Mouse (Mus musculus) hindlimb bud, embryonic 11.5 days (tissue): ENCODE results near the gene St6galnac1.
"Not testable (repeated sequence)": the region's sequence is repeated elsewhere in the genome, so short reads cannot be mapped to it uniquely, and the experiment has no call there.

ENCODE experiments used
- DNase-seq: peaks from one replicate; pipeline ENCODE4 v3.0.0-alpha.2; 2012; ENCODE audit warnings: low read depth, low spot score; ENCODE audit errors: extremely low spot score

Gene St6galnac1

GRCm38 (mm10) chr11:116775407-116775806 is at the start of gene St6galnac1:
St6galnac1 (minus strand) TSS chr11:116775507.
- no peak for DNase-seq

- not testable (repeated sequence) for DNase-seq
Observed at GRCm38 (mm10) chr11:116823885-116824284, 48.6 kb upstream of the St6galnac1 start.

GRCm38 (mm10) chr11:116823255-116823654 is 47.9 kb upstream of the St6galnac1 start:
- no peak for DNase-seq

GRCm38 (mm10) chr11:116822626-116823025 is 47.3 kb upstream of the St6galnac1 start:
- no peak for DNase-seq

- no peak for DNase-seq
Observed at GRCm38 (mm10) chr11:116822215-116822614, 46.9 kb upstream of the St6galnac1 start.

GRCm38 (mm10) chr11:116821057-116821940 is 46.0 kb upstream of the St6galnac1 start:
- DNase-seq, result no peak

GRCm38 (mm10) chr11:116819932-116820593 is 44.8 kb upstream of the St6galnac1 start:
- DNase-seq, result no peak

- no peak for DNase-seq
Observed at GRCm38 (mm10) chr11:116818722-116819121, 43.4 kb upstream of the St6galnac1 start.

GRCm38 (mm10) chr11:116817567-116817966 is 42.3 kb upstream of the St6galnac1 start:
- no peak for DNase-seq

- DNase-seq, result no peak
Observed at GRCm38 (mm10) chr11:116816769-116817168, 41.5 kb upstream of the St6galnac1 start.

- DNase-seq, result no peak
Observed at GRCm38 (mm10) chr11:116814884-116815415, 39.6 kb upstream of the St6galnac1 start.

GRCm38 (mm10) chr11:116814076-116814883 is 39.0 kb upstream of the St6galnac1 start:
- DNase-seq, result no peak

- no peak for DNase-seq
Observed at GRCm38 (mm10) chr11:116813610-116814009, 38.3 kb upstream of the St6galnac1 start.

GRCm38 (mm10) chr11:116812793-116813529 is 37.7 kb upstream of the St6galnac1 start:
- no peak for DNase-seq

GRCm38 (mm10) chr11:116810983-116811901 is 35.9 kb upstream of the St6galnac1 start:
- DNase-seq, result no peak

GRCm38 (mm10) chr11:116810528-116810927 is 35.2 kb upstream of the St6galnac1 start:
- DNase-seq, result no peak

GRCm38 (mm10) chr11:116809520-116809919 is 34.2 kb upstream of the St6galnac1 start:
- no peak for DNase-seq

- no peak for DNase-seq
Observed at GRCm38 (mm10) chr11:116808811-116809395, 33.6 kb upstream of the St6galnac1 start.
